ENCODE assay signal across 27 mouse cellular contexts in the genomic region with DNA sequence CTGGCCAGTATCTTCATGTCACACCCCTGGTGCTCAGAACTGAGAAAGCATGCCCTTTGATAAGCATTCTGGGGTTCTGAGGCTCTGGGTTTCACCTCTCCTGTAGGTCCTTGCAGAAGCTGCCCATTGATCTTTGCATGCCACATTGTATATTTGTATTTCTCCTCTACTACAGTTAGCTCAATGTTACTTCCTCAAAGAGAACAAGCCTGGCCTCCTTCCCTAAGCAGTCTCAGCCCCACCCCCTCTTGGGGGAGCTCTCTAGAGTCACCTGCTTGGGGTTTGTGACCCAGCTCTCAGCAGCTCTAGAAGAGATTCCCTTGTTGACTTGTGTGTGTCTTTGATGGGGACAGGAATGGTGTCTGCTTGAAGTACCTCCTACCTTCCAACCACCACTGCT. TPM values are rescaled to one million over a fixed set of nuclear protein-coding genes. Genes with fewer than 3 reads are reported as not detected.
DNase-seq lines count a peak whose midpoint lies in the region; ATAC-seq and TF ChIP-seq lines count a peak whose summit lies in the region.
"Had no signal": no experiment of that assay in that cellular context is flagged by ENCODE, and none has a peak within 500 bp of the region (broad histone marks: within the 10 kb centered on the region; RNA-seq: fewer than 3 reads in every experiment).

No protein-coding gene starts in this region.

- peak; percentile 53; the same call in 1 of the 2 replicates for ATAC-seq in granulocyte monocyte progenitor cell, adult 5-6 weeks (replicated peaks; ENCODE audit: poor library complexity, severe bottlenecking)
- ATAC-seq in stomach, embryonic 16.5 days (ENCODE audit: insufficient read depth, low FRiP score): peak; percentile 47; the same call in 1 of the 2 replicates
- ATAC-seq: forebrain, embryonic 16.5 days; intestine, embryonic 15.5 days had no signal

- no peak overlapping the region for H3K9ac ChIP-seq in MEL (ENCODE audit: control insufficient read depth, low read depth, low read length, poor library complexity, severe bottlenecking)
- no peak overlapping the region for H3K9ac ChIP-seq in stomach, embryonic 16.5 days (ENCODE audit: low read length)
- H3K9ac ChIP-seq: embryonic facial prominence, embryonic 13.5 days; forebrain, embryonic 12.5 days; heart, embryonic 15.5 days; hindbrain, embryonic 14.5 days; intestine, embryonic 15.5 days had no signal

- H3K27ac ChIP-seq in MEL (ENCODE audit: control insufficient read depth, low read depth, low read length): no peak overlapping the region
- H3K27ac ChIP-seq in stomach, embryonic 16.5 days (ENCODE audit: low read length): no peak overlapping the region
- H3K27ac ChIP-seq: embryonic facial prominence, embryonic 13.5 days; forebrain, embryonic 12.5 days; gastrocnemius, adult 2 months; heart, embryonic 15.5 days; hindbrain, embryonic 10.5 days; hindbrain, embryonic 14.5 days; intestine, embryonic 15.5 days had no signal

- no peak for TF ChIP-seq POLR2A in MEL (IDR thresholded peaks at IDR 0.05; ENCODE audit: control insufficient read depth in 1 of 2, insufficient read depth in 1 of 2, low read depth in 1 of 2, low read length in 2 of 2, poor library complexity in 1 of 2)

- DNase-seq in thymus, postnatal 14 days: peak; percentile 13
- DNase-seq in thymus, postnatal 25 days: no peak
- DNase-seq in MEL (ENCODE audit: low read depth, low spot score) (peak; percentile 30), MN1 (ENCODE audit: low spot score) (no peak)
- DNase-seq in frontal cortex, postnatal 36 days (ENCODE audit: low spot score in 2 of 2): no peak
- no peak for DNase-seq in lung, postnatal 14 days
- DNase-seq: adrenal gland, adult 8-10 months; adrenal gland, postnatal 36 days; cerebellum, adult 11-12 months; cerebellum, adult 9-10 months; cerebellum, postnatal 25 days; gastrocnemius, adult 2 months; gastrocnemius, postnatal 25 days; heart, adult 18-20 months; heart, postnatal 14 days had no signal

- TF ChIP-seq CTCF in MEL (IDR thresholded peaks at IDR 0.05 in 2 of 3, conservative IDR thresholded peaks at IDR 0.05 in 1 of 3; ENCODE audit: control insufficient read depth in 1 of 3, insufficient read depth in 1 of 3, low read depth in 2 of 3, low read length in 3 of 3, poor library complexity in 1 of 3, severe bottlenecking in 1 of 3): no peak

- no peak overlapping the region for H3K4me3 ChIP-seq in MEL (ENCODE audit: control insufficient read depth in 1 of 2, insufficient read depth in 1 of 2, low read depth in 2 of 2, low read length in 2 of 2)
- no peak overlapping the region for H3K4me3 ChIP-seq in stomach, embryonic 16.5 days (replicated peaks; ENCODE audit: low read length)
- H3K4me3 ChIP-seq: embryonic facial prominence, embryonic 13.5 days; forebrain, embryonic 12.5 days; gastrocnemius, adult 2 months; heart, embryonic 15.5 days; hindbrain, embryonic 10.5 days; intestine, embryonic 15.5 days had no signal

- no peak for TF ChIP-seq RAD21 in MEL (IDR thresholded peaks at IDR 0.05; ENCODE audit: low read depth, low read length)

- H3K4me2 ChIP-seq in stomach, embryonic 16.5 days (ENCODE audit: low read depth, low read length): no peak overlapping the region
- H3K4me2 ChIP-seq: embryonic facial prominence, embryonic 13.5 days; forebrain, embryonic 12.5 days; heart, embryonic 11.5 days; heart, embryonic 15.5 days; hindbrain, embryonic 14.5 days; intestine, embryonic 15.5 days had no signal

- no peaks in the 10 kb centered on the region for H3K36me3 ChIP-seq in MEL (ENCODE audit: control insufficient read depth in 1 of 2, insufficient read depth in 2 of 2, low read length in 2 of 2)
- H3K36me3 ChIP-seq in stomach, embryonic 16.5 days (ENCODE audit: control insufficient read depth, insufficient read depth, low read length): no peaks in the 10 kb centered on the region
- H3K36me3 ChIP-seq: embryonic facial prominence, embryonic 13.5 days; forebrain, embryonic 12.5 days; G1E; heart, embryonic 15.5 days; hindbrain, embryonic 10.5 days; intestine, embryonic 15.5 days had no signal

- no peak for TF ChIP-seq EP300 in MEL (IDR thresholded peaks at IDR 0.05; ENCODE audit: low read depth in 1 of 2, low read length in 2 of 2)

- no peaks in the 10 kb centered on the region for H3K4me1 ChIP-seq in MEL (ENCODE audit: control insufficient read depth in 1 of 2, insufficient read depth in 2 of 2, low read length in 2 of 2)
- H3K4me1 ChIP-seq in stomach, embryonic 16.5 days (ENCODE audit: control insufficient read depth, insufficient read depth, low read length): no peaks in the 10 kb centered on the region
- H3K4me1 ChIP-seq: embryonic facial prominence, embryonic 13.5 days; forebrain, embryonic 12.5 days; heart, embryonic 15.5 days; intestine, embryonic 15.5 days had no signal

- no peaks in the 10 kb centered on the region for H3K9me3 ChIP-seq in MEL (replicated peaks; ENCODE audit: insufficient read depth, low read length)
- H3K9me3 ChIP-seq in stomach, embryonic 16.5 days (replicated peaks; ENCODE audit: control insufficient read depth, low read length): no peaks in the 10 kb centered on the region
- H3K9me3 ChIP-seq: embryonic facial prominence, embryonic 13.5 days; forebrain, embryonic 12.5 days; G1E; heart, embryonic 15.5 days; hindbrain, embryonic 10.5 days; intestine, embryonic 15.5 days had no signal

- H3K79me2 ChIP-seq in MEL (ENCODE audit: control insufficient read depth, insufficient read depth, low read length, poor library complexity): no peaks in the 10 kb centered on the region

- peaks cover 9 to 14% of the 10 kb centered on the region in 2 experiments for H3K27me3 ChIP-seq in MEL (ENCODE audit: control insufficient read depth in 1 of 2, insufficient read depth in 2 of 2, low read length in 2 of 2)
- H3K27me3 ChIP-seq in stomach, embryonic 16.5 days (ENCODE audit: control insufficient read depth, insufficient read depth, low read length): no peaks in the 10 kb centered on the region
- H3K27me3 ChIP-seq: embryonic facial prominence, embryonic 13.5 days; forebrain, embryonic 12.5 days; heart, embryonic 15.5 days; intestine, embryonic 15.5 days had no signal

TF ChIP-seq in MEL, 35 proteins besides CTCF, POLR2A, EP300 and RAD21:
- no peak for TF ChIP-seq GABPA (IDR thresholded peaks at IDR 0.05; ENCODE audit: low read depth, low read length)
- no peak for TF ChIP-seq KAT2A (conservative IDR thresholded peaks at IDR 0.05; ENCODE audit: low read depth, low read length)
- TF ChIP-seq JUND (IDR thresholded peaks at IDR 0.05; ENCODE audit: low read depth, low read length): no peak
- no peak for TF ChIP-seq BHLHE40 (IDR thresholded peaks at IDR 0.05; ENCODE audit: borderline replicate concordance, low read depth, low read length)
- no peak for TF ChIP-seq MAX (IDR thresholded peaks at IDR 0.05; ENCODE audit: low read length)
- TF ChIP-seq POLR2AphosphoS5 (IDR thresholded peaks at IDR 0.05; ENCODE audit: borderline replicate concordance, low read depth, low read length): no peak
- no peak for TF ChIP-seq SIN3A (IDR thresholded peaks at IDR 0.05; ENCODE audit: low read length)
- no peak for TF ChIP-seq TBP (IDR thresholded peaks at IDR 0.05; ENCODE audit: low read depth, low read length)
- TF ChIP-seq ETS1 (IDR thresholded peaks at IDR 0.05; ENCODE audit: low read depth, low read length): no peak
- no peak for TF ChIP-seq USF2 (IDR thresholded peaks at IDR 0.05; ENCODE audit: borderline replicate concordance in 1 of 2, insufficient read depth in 1 of 2, low read depth in 1 of 2, low read length in 2 of 2)
- no peak for TF ChIP-seq MXI1 (IDR thresholded peaks at IDR 0.05; ENCODE audit: low read depth, low read length)
- TF ChIP-seq CHD2 (IDR thresholded peaks at IDR 0.05; ENCODE audit: low read length): no peak
- TF ChIP-seq ZMIZ1 (IDR thresholded peaks at IDR 0.05; ENCODE audit: low read depth, low read length): no peak
- TF ChIP-seq ZC3H11A (IDR thresholded peaks at IDR 0.05; ENCODE audit: low read depth, low read length): no peak
- no peak for TF ChIP-seq E2F4 (IDR thresholded peaks at IDR 0.05; ENCODE audit: borderline replicate concordance, low read depth, low read length)
- TF ChIP-seq MEF2A (IDR thresholded peaks at IDR 0.05; ENCODE audit: extremely low read depth, insufficient replicate concordance, low read depth, low read length, poor library complexity, severe bottlenecking): no peak
- no peak for TF ChIP-seq HCFC1 (IDR thresholded peaks at IDR 0.05; ENCODE audit: low read depth, low read length)
- no peak for TF ChIP-seq CHD1 (IDR thresholded peaks at IDR 0.05; ENCODE audit: low read depth, low read length)
- no peak for TF ChIP-seq UBTF (IDR thresholded peaks at IDR 0.05; ENCODE audit: borderline replicate concordance, insufficient read depth, low read depth, low read length)
- TF ChIP-seq ELF1 (IDR thresholded peaks at IDR 0.05; ENCODE audit: low read depth, low read length): no peak

RNA-seq across cellular contexts. Expression of gene Tmem92, which starts 9.2 kb away (rescaled TPM):
- total RNA-seq in MEL (2012; rRNA removed): not detected in 2 replicates
- polyA plus RNA-seq in MEL (2012; ENCODE audit: insufficient read depth in 1 of 2, insufficient read length in 2 of 2, low read depth in 1 of 2, low replicate concordance in 2 of 2, missing spikeins in 1 of 2): not detected
- not detected in 2 replicates for total RNA-seq in granulocyte monocyte progenitor cell, adult 5-6 weeks (2014; fragmentation: Nextera tagmentation)
- total RNA-seq in granulocyte monocyte progenitor cell, adult 5-6 weeks (2017): not detected in 2 replicates
- polyA plus RNA-seq in stomach, embryonic 16.5 days (2015; fragmentation: Nextera tagmentation; extraction: Ambion mirVana): not detected in 2 replicates
- total RNA-seq: adrenal gland, adult 8-10 months; adrenal gland, postnatal 36 days; gastrocnemius, adult 2 months; gastrocnemius, postnatal 25 days; heart, adult 18-20 months; heart, postnatal 14 days had no signal
- polyA plus RNA-seq: brain, embryonic 14.5 days; embryonic facial prominence, embryonic 13.5 days; forebrain, embryonic 12.5 days; forebrain, embryonic 16.5 days; G1E; heart, embryonic 11.5 days; heart, embryonic 15.5 days; hindbrain, embryonic 10.5 days; hindbrain, embryonic 14.5 days had no signal

RNA-seq across cellular contexts. Expression of gene Cdc34b, which starts 50.1 kb away (rescaled TPM):
- total RNA-seq in MEL (2012; rRNA removed): 0.16 and 0.19 TPM in 2 replicates
- under 1 TPM in 1 of 2 experiments, not detected in 1; 0.29 TPM for polyA plus RNA-seq in MEL (2012; ENCODE audit: insufficient read depth in 1 of 2, insufficient read length in 2 of 2, low read depth in 1 of 2, low replicate concordance in 2 of 2, missing spikeins in 1 of 2)
- not detected in 2 replicates for total RNA-seq in granulocyte monocyte progenitor cell, adult 5-6 weeks (2014; fragmentation: Nextera tagmentation)
- total RNA-seq in granulocyte monocyte progenitor cell, adult 5-6 weeks (2017): not detected in 2 replicates
- polyA plus RNA-seq in stomach, embryonic 16.5 days (2015; fragmentation: Nextera tagmentation; extraction: Ambion mirVana): 0.18 and 0.39 TPM in 2 replicates
- polyA plus RNA-seq: embryonic facial prominence, embryonic 13.5 days; forebrain, embryonic 16.5 days; G1E; heart, embryonic 15.5 days; hindbrain, embryonic 14.5 days; intestine, embryonic 15.5 days had no signal

Comparison
In these comparisons a context has a peak if more than half of its experiments do, and no peak if none do; other contexts are left out.
1. DNase-seq: peak in thymus, postnatal 14 days (single experiment) and MEL (single experiment); none in thymus, postnatal 25 days (single experiment), MN1 (single experiment), frontal cortex, postnatal 36 days (0 of 2) and lung, postnatal 14 days (single experiment).